In the genomic region with DNA sequence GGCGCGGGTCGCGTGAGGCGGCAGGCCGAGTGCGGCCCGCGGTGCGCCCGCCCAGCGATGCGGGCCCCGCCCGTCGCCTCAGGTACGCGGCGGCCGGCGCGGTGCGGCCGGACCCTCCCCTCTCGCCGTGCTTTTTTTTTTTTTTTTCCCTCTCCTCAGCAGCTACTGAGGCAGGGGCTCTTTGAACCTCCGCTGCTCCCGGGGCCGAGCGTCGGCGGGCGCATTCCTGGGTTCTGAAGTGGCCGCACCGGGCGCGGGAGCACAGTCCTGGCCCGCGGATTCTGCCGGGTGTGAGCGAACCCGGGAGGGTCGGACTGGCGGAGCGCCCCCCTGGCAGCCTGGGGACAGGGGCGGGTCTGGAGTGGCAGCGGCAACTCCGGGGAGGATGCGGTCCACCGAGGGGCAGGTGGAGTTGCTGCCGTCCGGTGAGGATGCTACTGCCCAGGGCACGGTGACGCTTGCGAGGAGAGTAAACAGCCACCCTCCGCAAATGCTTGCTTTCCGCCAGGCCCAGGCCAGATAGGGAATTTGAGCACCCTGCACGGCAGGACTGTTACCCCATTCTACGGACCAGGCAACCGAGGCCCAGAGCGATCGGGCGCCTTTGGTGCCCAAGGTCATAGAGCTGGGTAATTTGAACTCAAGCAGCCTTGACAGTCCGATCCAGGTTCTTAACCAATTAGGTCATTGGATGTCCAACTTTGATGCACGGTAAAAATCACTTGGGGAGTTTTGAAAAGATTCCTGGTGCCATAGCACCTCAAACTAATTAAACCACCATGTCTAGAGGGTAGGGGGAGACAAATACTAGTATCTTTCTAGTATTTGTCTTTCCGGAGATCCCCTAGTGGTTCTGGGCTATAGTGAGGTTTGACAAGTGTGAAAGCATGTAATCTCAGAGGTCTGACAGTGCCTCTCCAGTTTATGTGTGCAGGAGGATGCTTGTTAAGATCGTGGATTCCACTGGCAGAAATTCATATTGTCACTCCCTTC, we compare ENCODE assay signal across 8 mouse cellular contexts. TPM values are rescaled to one million over a fixed set of nuclear protein-coding genes. Genes with fewer than 3 reads are reported as not detected.
DNase-seq lines count a peak whose midpoint lies in the region; TF ChIP-seq lines count a peak whose summit lies in the region.

No protein-coding gene starts in this region.

- peak; percentile 49 for DNase-seq in NIH3T3 (ENCODE audit: low read depth)
- peak; percentile 19 for DNase-seq in c-Kit-positive CD71-positive TER-119-positive erythroid progenitor cells, embryonic 14.5 days (ENCODE audit: low spot score)
- peak; percentile 40 for DNase-seq in forebrain, embryonic 10.5 days (ENCODE audit: extremely low spot score, low spot score)
- peak; percentile 16 for DNase-seq in heart, postnatal 25 days (ENCODE audit: low spot score)
- DNase-seq in left cerebral cortex, postnatal 4 days: peak; percentile 43
- peak; percentile 45 for DNase-seq in midbrain, embryonic 10.5 days (ENCODE audit: low spot score)
- no peak for DNase-seq in frontal cortex, postnatal 25 days (ENCODE audit: low spot score in 2 of 2)

- no peaks in the 10 kb centered on the region for H3K36me3 ChIP-seq in forebrain, embryonic 10.5 days (replicated peaks)
- H3K36me3 ChIP-seq in midbrain, embryonic 10.5 days: no peaks in the 10 kb centered on the region
- no peaks in the 10 kb centered on the region for H3K36me3 ChIP-seq in small intestine, adult 2 months (ENCODE audit: control insufficient read depth, insufficient read depth, low read length)

- no peak for TF ChIP-seq CTCF in small intestine, adult 2 months (IDR thresholded peaks at IDR 0.05; ENCODE audit: extremely low read depth, insufficient read length, insufficient replicate concordance, low read depth, low read length)

- TF ChIP-seq POLR2A in small intestine, adult 2 months (IDR thresholded peaks at IDR 0.05; ENCODE audit: low read depth, low read length): no peak; the same call in 1 of the 2 replicates

- WGBS in forebrain, embryonic 10.5 days: 2% methylated on average over 67 of the region's 67 CpGs
- WGBS in midbrain, embryonic 10.5 days: 4% methylated on average over 44 of the region's 67 CpGs
- WGBS in small intestine, adult 2 months: 1% methylated on average over 67 of the region's 67 CpGs

- no peaks in the 10 kb centered on the region for H3K27me3 ChIP-seq in forebrain, embryonic 10.5 days (ENCODE audit: poor library complexity, severe bottlenecking)
- no peaks in the 10 kb centered on the region for H3K27me3 ChIP-seq in midbrain, embryonic 10.5 days (ENCODE audit: low read depth, poor library complexity, severe bottlenecking)
- H3K27me3 ChIP-seq in small intestine, adult 2 months (ENCODE audit: control insufficient read depth, insufficient read depth, low read length): no peaks in the 10 kb centered on the region

- no peaks in the 10 kb centered on the region for H3K9me3 ChIP-seq in forebrain, embryonic 10.5 days
- no peaks in the 10 kb centered on the region for H3K9me3 ChIP-seq in midbrain, embryonic 10.5 days (replicated peaks)

- peak overlapping the region; percentile 96 for H3K4me3 ChIP-seq in forebrain, embryonic 10.5 days
- peak overlapping the region; percentile 93 for H3K4me3 ChIP-seq in midbrain, embryonic 10.5 days
- H3K4me3 ChIP-seq in small intestine, adult 2 months (ENCODE audit: low read depth, low read length): peak overlapping the region; percentile 97

- peak overlapping the region; percentile 93 for H3K27ac ChIP-seq in forebrain, embryonic 10.5 days
- peak overlapping the region; percentile 92 for H3K27ac ChIP-seq in midbrain, embryonic 10.5 days (replicated peaks)
- H3K27ac ChIP-seq in small intestine, adult 2 months (ENCODE audit: insufficient read depth, low read depth, low read length): peak overlapping the region; percentile 61

- intact Hi-C loops in heart, postnatal 25 days (cut with DNase I): loop anchor here (5.0 to 10.0 kb wide), 2 partner anchors 214 to 382 kb away; a partner anchor contains a TSS
- intact Hi-C loops in left cerebral cortex, postnatal 4 days (cut with DNase I): no loop called here

- peaks cover 19% of the 10 kb centered on the region for H3K4me1 ChIP-seq in forebrain, embryonic 10.5 days
- H3K4me1 ChIP-seq in midbrain, embryonic 10.5 days: peaks cover 25% of the 10 kb centered on the region
- H3K4me1 ChIP-seq in small intestine, adult 2 months (ENCODE audit: control insufficient read depth, insufficient read depth, insufficient read length, low read length): peaks cover 8% of the 10 kb centered on the region

RNA-seq across cellular contexts. Expression of a gene that starts 0.7 kb away (rescaled TPM):
- 12.8 and 13.6 TPM in 2 replicates for polyA plus RNA-seq in forebrain, embryonic 10.5 days (2016; fragmentation: Nextera tagmentation; extraction: Ambion mirVana)
- total RNA-seq in heart, postnatal 25 days (2021): 10 to 100 TPM; 33.7 to 33.9 TPM
- 10 to 100 TPM; 72.5 to 78.0 TPM for total RNA-seq in left cerebral cortex, postnatal 4 days (2021)
- polyA plus RNA-seq in midbrain, embryonic 10.5 days (2016; fragmentation: Nextera tagmentation; extraction: Ambion mirVana): 11.0 and 11.6 TPM in 2 replicates
- 7.1 and 16.4 TPM in 2 replicates for polyA plus RNA-seq in small intestine, adult 2 months (2012; rRNA removed)

RNA-seq across cellular contexts. Expression of a gene that starts 34.9 kb away (rescaled TPM):
- 16.2 and 17.9 TPM in 2 replicates for polyA plus RNA-seq in forebrain, embryonic 10.5 days (2016; fragmentation: Nextera tagmentation; extraction: Ambion mirVana)
- total RNA-seq in heart, postnatal 25 days (2021): under 1 TPM in 1 of 2 experiments, not detected in 1; 0.31 TPM
- total RNA-seq in left cerebral cortex, postnatal 4 days (2021): 100 to 1,000 TPM; 275 to 360 TPM
- 36.4 and 55.1 TPM in 2 replicates for polyA plus RNA-seq in midbrain, embryonic 10.5 days (2016; fragmentation: Nextera tagmentation; extraction: Ambion mirVana)
- 1.4 and 2.0 TPM in 2 replicates for polyA plus RNA-seq in small intestine, adult 2 months (2012; rRNA removed)

Comparison
In these comparisons a context has a peak if more than half of its experiments do, and no peak if none do; other contexts are left out.
1. DNase-seq: peak in NIH3T3 (single experiment), c-Kit-positive CD71-positive TER-119-positive erythroid progenitor cells, embryonic 14.5 days (single experiment), forebrain, embryonic 10.5 days (single experiment), heart, postnatal 25 days (single experiment), left cerebral cortex, postnatal 4 days (single experiment) and midbrain, embryonic 10.5 days (single experiment); none in frontal cortex, postnatal 25 days (0 of 2).
2. Peak in every context shown above with its lines, with median percentiles within 50 percentile points of each other: H3K27ac ChIP-seq and H3K4me3 ChIP-seq.